Mouse (Mus musculus) effector memory CD4-positive, alpha-beta T cell, adult 5 months (primary cell): ENCODE results near the gene Olfr722. TPM values are rescaled to one million over a fixed set of nuclear protein-coding genes. Genes with fewer than 3 reads are reported as not detected.

Source experiments
- polyA plus RNA-seq: library from polyadenylated mRNA; unstranded; fragments of 100-300 nt; shearing (Covaris generic); gene quantifications from one replicate; pipeline ENCODE4 v1.2.1, GENCODE M21; 2017

Olfr722 gene
- polyA plus RNA-seq, result 0.24 TPM

DNA sequence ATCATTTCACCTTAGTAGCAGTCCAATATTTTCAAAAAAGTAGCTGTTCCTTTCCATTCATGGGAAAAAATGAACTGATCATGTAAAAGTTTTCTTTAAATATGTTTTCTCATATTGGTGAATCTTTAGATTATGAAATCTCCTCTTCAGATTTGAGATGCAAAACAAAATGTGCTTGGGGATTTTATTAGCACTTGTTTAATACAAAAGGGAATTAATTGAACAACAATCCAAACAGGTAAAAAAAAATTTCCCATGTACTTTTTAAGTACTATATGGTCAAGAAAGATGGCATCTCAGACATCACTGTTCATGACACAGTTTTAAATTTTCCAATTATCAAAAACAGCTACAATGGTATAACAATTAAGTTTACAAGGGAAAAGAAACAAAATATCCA lies at the start of gene Olfr722:
Olfr722 (minus strand) TSS at position 101 of the 400 bp plus-strand sequence.

GRCm38 (mm10) chr14:49931687-49932086 lies 29.9 kb upstream of the Olfr722 start, which contains the start of gene Olfr723:
TSS of gene Olfr723 (minus strand) at chr14:49931787.

Other genes starting within 250 kb of the Olfr722 start
- gene Armh4, start 118.6 kb downstream of the Olfr722 start, polyA plus RNA-seq, result not detected
- not detected for gene Olfr723, start 29.8 kb upstream of the Olfr722 start, polyA plus RNA-seq
- gene Olfr724, start 61.3 kb upstream of the Olfr722 start, polyA plus RNA-seq, result not detected
- not detected for gene Olfr725, start 138.4 kb upstream of the Olfr722 start, polyA plus RNA-seq
- gene Olfr726, start 189.0 kb upstream of the Olfr722 start, polyA plus RNA-seq, result not detected
- gene Olfr727, start 221.2 kb upstream of the Olfr722 start, polyA plus RNA-seq, result not detected
- not detected for gene Olfr728, start 240.7 kb upstream of the Olfr722 start, polyA plus RNA-seq